Mouse (Mus musculus) adrenal gland, postnatal 4 days (tissue): ENCODE results near the gene Erich4. TPM values are rescaled to one million over a fixed set of nuclear protein-coding genes. Genes with fewer than 3 reads are reported as not detected.

ENCODE experiments used
- DNase-seq, 2 experiments: peaks; one replicate each; pipeline ENCODE4 v3.0.0; 2021 to 2022; ENCODE audit warnings: low spot score in 2 of 2, mixed read lengths in 2 of 2
- long read RNA-seq, 2 experiments: library from polyadenylated mRNA; stranded (forward); transcript quantifications; one replicate each; pipeline ENCODE4 v2.0.0; 2021
- total RNA-seq, 2 experiments: library from RNA; stranded (reverse); gene quantifications; 2 replicates each; pipeline ENCODE4 v1.2.3; 2021

The Erich4 gene
- total RNA-seq: 1 to 10 TPM in 1 of 2 experiments, not detected in 1; 2.5 TPM
- long read RNA-seq, experiment 1: 0 reads
- long read RNA-seq, experiment 2: 0 reads

- no peak for DNase-seq
These were observed at the start of gene Erich4 for GRCm38 (mm10) chr7:25615706-25616011. Gene Erich4, minus strand, starts transcription at chr7:25615892.

GRCm38 (mm10) chr7:25658657-25659472 is 43.2 kb upstream of the Erich4 start, which contains the start of the genes Bckdha and Exosc5:
Gene Bckdha, minus strand, starts transcription at chr7:25658981.
Gene Exosc5, plus strand, starts transcription at chr7:25659164.
- peak; percentile 84 to 96 for DNase-seq

- DNase-seq: no peak
These were observed 42.1 kb upstream of the Erich4 start for GRCm38 (mm10) chr7:25657785-25658184.

- no peak for DNase-seq
These were observed 40.1 kb upstream of the Erich4 start for GRCm38 (mm10) chr7:25655601-25656428.

GRCm38 (mm10) chr7:25652244-25652759 is 36.6 kb upstream of the Erich4 start:
- no peak for DNase-seq

GRCm38 (mm10) chr7:25651281-25651680 is 35.6 kb upstream of the Erich4 start:
- DNase-seq: no peak

GRCm38 (mm10) chr7:25649839-25650238 is 34.1 kb upstream of the Erich4 start:
- DNase-seq: no peak

GRCm38 (mm10) chr7:25647574-25648123 is 32.0 kb upstream of the Erich4 start:
- no peak for DNase-seq

- no peak for DNase-seq
These were observed 29.4 kb upstream of the Erich4 start for GRCm38 (mm10) chr7:25645074-25645473.

GRCm38 (mm10) chr7:25644631-25645030 is 28.9 kb upstream of the Erich4 start:
- DNase-seq: no peak

GRCm38 (mm10) chr7:25644136-25644535 is 28.4 kb upstream of the Erich4 start:
- DNase-seq: no peak

- DNase-seq: no peak
These were observed 24.1 kb upstream of the Erich4 start for GRCm38 (mm10) chr7:25639754-25640153.

- no peak for DNase-seq
These were observed 21.4 kb upstream of the Erich4 start for GRCm38 (mm10) chr7:25637099-25637498.

GRCm38 (mm10) chr7:25636373-25636772 is 20.7 kb upstream of the Erich4 start:
- DNase-seq: no peak

- DNase-seq: no peak
These were observed 17.0 kb upstream of the Erich4 start for GRCm38 (mm10) chr7:25632679-25633078.

GRCm38 (mm10) chr7:25628323-25628620 is 12.6 kb upstream of the Erich4 start:
- no peak for DNase-seq

GRCm38 (mm10) chr7:25627431-25628322 is 12.0 kb upstream of the Erich4 start:
- peak; percentile 40 to 46 for DNase-seq

GRCm38 (mm10) chr7:25626509-25627430 is 11.1 kb upstream of the Erich4 start, which contains the start of gene B3gnt8:
Gene B3gnt8, plus strand, starts transcription at chr7:25626654.
- no peak for DNase-seq

- no peak for DNase-seq
These were observed 10.0 kb upstream of the Erich4 start for GRCm38 (mm10) chr7:25625594-25626250.
